Mouse (Mus musculus): ENCODE data around the gene Pafah1b2. TPM values are rescaled to one million over a fixed set of nuclear protein-coding genes. Genes with fewer than 3 reads are reported as not detected.

Pafah1b2 gene
- total RNA-seq, 4 experiments from 2014 or later: 154 to 180 (median 171) TPM

- no peak for DNase-seq
Observed at GRCm38 (mm10) chr9:45980611-45981010, 31.9 kb downstream of the Pafah1b2 start.

GRCm38 (mm10) chr9:45979778-45980177, 32.7 kb downstream of the Pafah1b2 start:
- DNase-seq: no peak

GRCm38 (mm10) chr9:45976884-45977283, 35.6 kb downstream of the Pafah1b2 start:
- no peak for DNase-seq

- no peak for DNase-seq
Observed at GRCm38 (mm10) chr9:45963577-45963976, 48.9 kb downstream of the Pafah1b2 start.

GRCm38 (mm10) chr9:45961855-45962254, 50.6 kb downstream of the Pafah1b2 start:
- DNase-seq: peak; percentile 43

- no peak for DNase-seq
Observed at GRCm38 (mm10) chr9:45959661-45960060, 52.8 kb downstream of the Pafah1b2 start.

GRCm38 (mm10) chr9:45958851-45959250, 53.6 kb downstream of the Pafah1b2 start:
- DNase-seq: no peak

GRCm38 (mm10) chr9:45958023-45958670, 54.3 kb downstream of the Pafah1b2 start:
- DNase-seq: peak; percentile 41

- peak; percentile 84 for DNase-seq
Observed at GRCm38 (mm10) chr9:45955107-45955963, 57.2 kb downstream of the Pafah1b2 start, which contains the start of gene Sidt2. Sidt2 (minus strand) TSS chr9:45955258.

- peak; percentile 57 for DNase-seq
Observed at GRCm38 (mm10) chr9:45954294-45955106, 58.0 kb downstream of the Pafah1b2 start.

GRCm38 (mm10) chr9:45953511-45954293, 58.8 kb downstream of the Pafah1b2 start:
- DNase-seq: no peak

GRCm38 (mm10) chr9:45952890-45953289, 59.6 kb downstream of the Pafah1b2 start:
- DNase-seq: no peak

- no peak for DNase-seq
Observed at GRCm38 (mm10) chr9:45952057-45952456, 60.4 kb downstream of the Pafah1b2 start.

- no peak for DNase-seq
Observed at GRCm38 (mm10) chr9:45946872-45947183, 65.7 kb downstream of the Pafah1b2 start.

GRCm38 (mm10) chr9:45946182-45946871, 66.2 kb downstream of the Pafah1b2 start:
- DNase-seq: no peak

- no peak for DNase-seq
Observed at GRCm38 (mm10) chr9:45945721-45946120, 66.8 kb downstream of the Pafah1b2 start.

GRCm38 (mm10) chr9:45944506-45945400, 67.7 kb downstream of the Pafah1b2 start:
- DNase-seq: no peak

GRCm38 (mm10) chr9:45943628-45944505, 68.6 kb downstream of the Pafah1b2 start:
- no peak for DNase-seq

GRCm38 (mm10) chr9:45942916-45943315, 69.6 kb downstream of the Pafah1b2 start:
- DNase-seq: no peak
